Mouse (Mus musculus) kidney, embryonic 14.5 days (tissue): ENCODE measurements around the gene Rabgef1. TPM values are rescaled to one million over a fixed set of nuclear protein-coding genes. Genes with fewer than 3 reads are reported as not detected.

ENCODE experiments used
- ATAC-seq: fragments of 200-750 bp; cut with Nextera tagmentation; 2 replicates; pipeline ENCODE4 v1.8.0; 2017; ENCODE audit warnings: moderate number of reproducible peaks, mild to moderate bottlenecking, moderate TSS enrichment, moderate library complexity; ENCODE audit not compliant: low FRiP score, low TSS enrichment
- H3K27ac ChIP-seq: fragments of 300-500 bp; sonication (generic); 2 replicates; pipeline ENCODE4 v1.5.1; 2014; ENCODE audit warnings: low read depth, mild to moderate bottlenecking, low read length, moderate library complexity, mixed read lengths
- H3K27me3 ChIP-seq: fragments of 300-500 bp; sonication (generic); 2 replicates; pipeline ENCODE4 v1.6.1; 2014; ENCODE audit warnings: mild to moderate bottlenecking, low read length; ENCODE audit not compliant: control insufficient read depth, insufficient read depth
- H3K36me3 ChIP-seq: fragments of 300-500 bp; sonication (generic); 2 replicates; pipeline ENCODE4 v1.6.1; 2014; ENCODE audit warnings: low read length, mixed read lengths; ENCODE audit not compliant: control insufficient read depth, insufficient read depth
- H3K4me1 ChIP-seq: fragments of 300-500 bp; sonication (generic); 2 replicates; pipeline ENCODE4 v1.6.1; 2014; ENCODE audit warnings: low read length, mixed read lengths; ENCODE audit not compliant: control insufficient read depth, insufficient read depth
- H3K4me2 ChIP-seq: fragments of 300-500 bp; sonication (generic); replicated peaks from 2 replicates; pipeline ENCODE4 v1.6.1; 2014; ENCODE audit warnings: low read depth, mild to moderate bottlenecking, low read length
- H3K4me3 ChIP-seq: fragments of 300-500 bp; sonication (generic); 2 replicates; pipeline ENCODE4 v1.5.1; 2014; ENCODE audit warnings: mild to moderate bottlenecking, low read length
- H3K9ac ChIP-seq: fragments of 300-500 bp; sonication (generic); 2 replicates; pipeline ENCODE4 v1.6.1; 2014; ENCODE audit warnings: low read depth, mild to moderate bottlenecking, low read length, moderate library complexity
- H3K9me3 ChIP-seq: fragments of 300-500 bp; sonication (generic); 2 replicates; pipeline ENCODE4 v1.6.1; 2016; ENCODE audit warnings: low read length; ENCODE audit not compliant: control insufficient read depth
- WGBS: fragments of 180-500 bp; shearing (Covaris S2); extraction: QIAGEN DNeasy Blood & Tissue Kit; methylation state at CpG from one replicate; pipeline ENCODE4 v1.1.7; 2014; 5-methylcytosine and 5-hydroxymethylcytosine counted together
- polyA plus RNA-seq: library from polyadenylated mRNA; unstranded; fragments of >200 nt; fragmentation: Nextera tagmentation; extraction: Ambion mirVana; gene quantifications from 2 replicates; pipeline ENCODE4 v1.2.1, GENCODE M21; 2014

Gene Rabgef1
- polyA plus RNA-seq, 1 experiment from 2014 or later, result 26.7 TPM

- Histone ChIP-seq H3K36me3 (no peaks in the 10 kb centered on the region), H3K9me3 (no peaks in the 10 kb centered on the region), H3K27me3 (no peaks in the 10 kb centered on the region), H3K4me3 (no peak overlapping the region), H3K9ac (no peak overlapping the region), H3K4me1 (0 out of 2 replicates have a peak, but pooled peaks cover 4% of the 10 kb centered on the region), H3K4me2 (no peak overlapping the region), H3K27ac (no peak overlapping the region)
- no peak for ATAC-seq
- WGBS, result 68% methylated on average over 6 of the region's 6 CpGs
Measured at GRCm38 (mm10) chr5:130181740-130182540, 10.3 kb downstream of the Rabgef1 start.

- H3K9ac ChIP-seq, result no peak overlapping the region
- H3K4me1 ChIP-seq, result 0 out of 2 replicates have a peak, but pooled peaks cover 4% of the 10 kb centered on the region
- H3K36me3 ChIP-seq, result peaks cover 3% of the 10 kb centered on the region; the same call in 1 of the 2 replicates
- no peaks in the 10 kb centered on the region for H3K27me3 ChIP-seq
- no peak overlapping the region for H3K27ac ChIP-seq
- ATAC-seq, result no peak
- H3K9me3 ChIP-seq, result no peaks in the 10 kb centered on the region
- no peak overlapping the region for H3K4me2 ChIP-seq
- H3K4me3 ChIP-seq, result no peak overlapping the region
- 79% methylated on average over 3 of the region's 3 CpGs for WGBS
Measured at GRCm38 (mm10) chr5:130182541-130182821, 10.9 kb downstream of the Rabgef1 start.

- Histone ChIP-seq H3K9me3 (no peaks in the 10 kb centered on the region), H3K4me3 (no peak overlapping the region), H3K9ac (no peak overlapping the region), H3K36me3 (peaks cover 6% of the 10 kb centered on the region; the same call in 1 of the 2 replicates), H3K4me1 (0 out of 2 replicates have a peak, but pooled peaks cover 4% of the 10 kb centered on the region), H3K27me3 (no peaks in the 10 kb centered on the region), H3K27ac (no peak overlapping the region), H3K4me2 (no peak overlapping the region)
- no peak for ATAC-seq
- 84% methylated on average over 9 of the region's 9 CpGs for WGBS
Measured at GRCm38 (mm10) chr5:130184193-130184856, 12.7 kb downstream of the Rabgef1 start.

DNA sequence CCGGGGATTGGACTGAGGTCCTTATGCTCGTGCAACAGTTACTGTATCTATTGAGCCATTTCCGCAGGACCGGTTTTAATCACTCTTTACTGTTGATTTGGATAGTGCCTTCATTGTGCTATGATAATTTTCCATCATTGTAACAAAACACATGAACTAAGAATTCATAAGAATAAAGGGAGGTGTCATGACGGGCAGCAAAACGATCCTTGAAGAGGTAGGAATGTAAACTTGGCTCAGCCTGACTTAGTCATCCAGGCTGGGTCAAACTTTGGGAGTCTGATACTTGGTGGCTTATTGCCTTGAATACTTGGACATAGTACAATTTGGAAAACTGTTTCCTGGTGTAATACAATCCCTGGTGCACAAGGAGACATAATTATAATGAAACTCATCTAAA is 13.7 kb downstream of the Rabgef1 start:
- WGBS, result 90% methylated on average over 6 of the region's 6 CpGs
- Histone ChIP-seq H3K4me3 (no peak overlapping the region), H3K9me3 (no peaks in the 10 kb centered on the region), H3K9ac (no peak overlapping the region), H3K4me1 (0 out of 2 replicates have a peak, but pooled peaks cover 4% of the 10 kb centered on the region), H3K4me2 (no peak overlapping the region), H3K36me3 (peaks cover 16% of the 10 kb centered on the region; the same call in 1 of the 2 replicates), H3K27me3 (no peaks in the 10 kb centered on the region), H3K27ac (no peak overlapping the region)
- ATAC-seq, result no peak

- Histone ChIP-seq H3K4me3 (no peak overlapping the region), H3K36me3 (peaks cover 34% of the 10 kb centered on the region; the same call in 1 of the 2 replicates), H3K27ac (no peak overlapping the region), H3K4me2 (no peak overlapping the region), H3K9ac (no peak overlapping the region), H3K9me3 (no peaks in the 10 kb centered on the region), H3K4me1 (0 out of 2 replicates have a peak, but pooled peaks cover under 1% of the 10 kb centered on the region), H3K27me3 (no peaks in the 10 kb centered on the region)
- WGBS, result 71% methylated on average over 7 of the region's 7 CpGs
- no peak; the same call in 1 of the 2 replicates for ATAC-seq
Measured at GRCm38 (mm10) chr5:130187383-130187782, 15.8 kb downstream of the Rabgef1 start.

DNA sequence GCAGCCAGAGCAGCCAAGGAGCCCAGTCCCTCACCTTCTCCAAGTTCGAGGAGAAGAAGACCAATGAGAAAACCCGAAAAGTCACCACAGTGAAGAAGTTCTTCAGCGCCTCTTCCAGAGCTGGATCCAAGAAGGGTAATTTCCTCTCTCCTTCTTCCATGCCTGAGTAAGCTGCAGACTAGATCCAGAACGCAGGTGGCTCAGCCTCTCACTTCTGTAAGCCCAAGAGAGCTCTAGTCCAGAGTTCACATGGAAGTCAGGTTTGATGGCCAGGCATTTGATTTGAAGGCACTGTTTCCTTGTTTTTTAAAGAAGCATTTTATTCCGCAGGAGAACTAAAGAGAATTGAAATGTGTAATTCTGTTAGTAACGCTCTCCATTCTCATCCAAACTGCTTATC is 19.3 kb downstream of the Rabgef1 start:
- WGBS, result 87% methylated on average over 6 of the region's 6 CpGs
- no peak for ATAC-seq
- Histone ChIP-seq H3K4me1 (no peaks in the 10 kb centered on the region), H3K4me3 (no peak overlapping the region), H3K9me3 (no peaks in the 10 kb centered on the region), H3K27me3 (no peaks in the 10 kb centered on the region), H3K9ac (no peak overlapping the region), H3K4me2 (no peak overlapping the region), H3K27ac (no peak overlapping the region), H3K36me3 (peaks cover 43% of the 10 kb centered on the region; the same call in 1 of the 2 replicates)

- Histone ChIP-seq H3K9ac (no peak overlapping the region), H3K4me2 (no peak overlapping the region), H3K4me3 (no peak overlapping the region), H3K27ac (no peak overlapping the region), H3K9me3 (no peaks in the 10 kb centered on the region), H3K36me3 (peaks cover 43% of the 10 kb centered on the region; the same call in 1 of the 2 replicates), H3K27me3 (no peaks in the 10 kb centered on the region), H3K4me1 (no peaks in the 10 kb centered on the region)
- no peak for ATAC-seq
- 66% methylated on average over 6 of the region's 6 CpGs for WGBS
Measured at GRCm38 (mm10) chr5:130191865-130192264, 20.3 kb downstream of the Rabgef1 start.

GRCm38 (mm10) chr5:130192356-130192944 is 20.9 kb downstream of the Rabgef1 start:
- Histone ChIP-seq H3K27me3 (no peaks in the 10 kb centered on the region), H3K9me3 (no peaks in the 10 kb centered on the region), H3K4me3 (no peak overlapping the region), H3K4me2 (no peak overlapping the region), H3K36me3 (peaks cover 44% of the 10 kb centered on the region; the same call in 1 of the 2 replicates), H3K27ac (no peak overlapping the region), H3K4me1 (no peaks in the 10 kb centered on the region), H3K9ac (no peak overlapping the region)
- 56% methylated on average over 2 of the region's 2 CpGs for WGBS
- ATAC-seq, result no peak

GRCm38 (mm10) chr5:130193760-130194159 is 22.2 kb downstream of the Rabgef1 start:
- no peak overlapping the region for H3K4me3 ChIP-seq
- H3K4me2 ChIP-seq, result no peak overlapping the region
- peaks cover 53% of the 10 kb centered on the region for H3K36me3 ChIP-seq
- ATAC-seq, result peak; percentile 74
- H3K4me1 ChIP-seq, result no peaks in the 10 kb centered on the region
- no peaks in the 10 kb centered on the region for H3K9me3 ChIP-seq
- no peaks in the 10 kb centered on the region for H3K27me3 ChIP-seq
- no peak overlapping the region for H3K9ac ChIP-seq
- WGBS, result 51% methylated on average over 3 of the region's 3 CpGs
- H3K27ac ChIP-seq, result no peak overlapping the region
